Mouse (Mus musculus): ENCODE measurements at regions not wholly inside any gene's neighbourhood (a gene's known extent, or its start where the extent isn't known, plus 50 kb on each side); places are given as distances from the start of the nearest gene placed in this dataset.
A peak's percentile ranks its signal among the peaks of the same experiment; 100 is the strongest.

GRCm38 (mm10) chr1:83803345-83804041, 395.5 kb upstream of the Sphkap start:
- 51% methylated on average over 2 of the region's 2 CpGs for WGBS
- Histone ChIP-seq H3K9me3 (ENCODE audit: control insufficient read depth, low read length) (no peaks in the 10 kb centered on the region), H3K4me2 (ENCODE audit: low read depth, low read length) (no peak overlapping the region), H3K36me3 (ENCODE audit: control insufficient read depth, insufficient read depth, low read length) (no peaks in the 10 kb centered on the region), H3K27me3 (replicated peaks; ENCODE audit: control insufficient read depth, insufficient read depth, low read length) (no peaks in the 10 kb centered on the region), H3K27ac (ENCODE audit: low read length) (no peak overlapping the region), H3K4me1 (ENCODE audit: control insufficient read depth, insufficient read depth, low read length) (no peaks in the 10 kb centered on the region), H3K4me3 (ENCODE audit: low read length) (no peak overlapping the region), H3K9ac (ENCODE audit: low read depth, low read length) (no peak overlapping the region)
- peak; percentile 84 for ATAC-seq

DNA sequence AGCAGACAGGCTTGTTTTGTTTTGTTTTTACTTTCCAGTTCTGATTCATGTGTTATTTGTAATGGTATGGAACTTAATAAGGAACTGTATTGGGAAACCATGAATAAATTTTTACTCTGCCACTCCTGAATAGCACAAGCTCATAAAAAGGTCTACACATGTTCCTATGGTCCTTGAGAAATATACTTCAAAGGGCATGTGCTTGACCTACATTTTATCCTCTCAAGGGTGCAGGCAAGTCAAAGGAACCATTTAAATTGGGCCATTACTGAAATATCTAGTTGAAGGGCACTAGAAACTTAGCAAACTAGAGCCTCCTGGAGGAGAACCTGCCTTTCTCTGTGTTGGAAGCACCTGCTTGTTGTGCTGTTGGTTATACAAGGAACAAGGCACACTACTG, 393.8 kb upstream of the Sphkap start:
- H3K4me3 ChIP-seq (ENCODE audit: low read length), result no peak overlapping the region
- H3K27me3 ChIP-seq (replicated peaks; ENCODE audit: control insufficient read depth, insufficient read depth, low read length), result no peaks in the 10 kb centered on the region
- no peak for ATAC-seq
- H3K4me2 ChIP-seq (ENCODE audit: low read depth, low read length), result no peak overlapping the region
- H3K9me3 ChIP-seq (ENCODE audit: control insufficient read depth, low read length), result no peaks in the 10 kb centered on the region
- no peak overlapping the region for H3K27ac ChIP-seq (ENCODE audit: low read length)
- H3K36me3 ChIP-seq (ENCODE audit: control insufficient read depth, insufficient read depth, low read length), result no peaks in the 10 kb centered on the region
- H3K9ac ChIP-seq (ENCODE audit: low read depth, low read length), result no peak overlapping the region
- peaks cover 4% of the 10 kb centered on the region; the same call in 1 of the 2 replicates for H3K4me1 ChIP-seq (ENCODE audit: control insufficient read depth, insufficient read depth, low read length)

DNA sequence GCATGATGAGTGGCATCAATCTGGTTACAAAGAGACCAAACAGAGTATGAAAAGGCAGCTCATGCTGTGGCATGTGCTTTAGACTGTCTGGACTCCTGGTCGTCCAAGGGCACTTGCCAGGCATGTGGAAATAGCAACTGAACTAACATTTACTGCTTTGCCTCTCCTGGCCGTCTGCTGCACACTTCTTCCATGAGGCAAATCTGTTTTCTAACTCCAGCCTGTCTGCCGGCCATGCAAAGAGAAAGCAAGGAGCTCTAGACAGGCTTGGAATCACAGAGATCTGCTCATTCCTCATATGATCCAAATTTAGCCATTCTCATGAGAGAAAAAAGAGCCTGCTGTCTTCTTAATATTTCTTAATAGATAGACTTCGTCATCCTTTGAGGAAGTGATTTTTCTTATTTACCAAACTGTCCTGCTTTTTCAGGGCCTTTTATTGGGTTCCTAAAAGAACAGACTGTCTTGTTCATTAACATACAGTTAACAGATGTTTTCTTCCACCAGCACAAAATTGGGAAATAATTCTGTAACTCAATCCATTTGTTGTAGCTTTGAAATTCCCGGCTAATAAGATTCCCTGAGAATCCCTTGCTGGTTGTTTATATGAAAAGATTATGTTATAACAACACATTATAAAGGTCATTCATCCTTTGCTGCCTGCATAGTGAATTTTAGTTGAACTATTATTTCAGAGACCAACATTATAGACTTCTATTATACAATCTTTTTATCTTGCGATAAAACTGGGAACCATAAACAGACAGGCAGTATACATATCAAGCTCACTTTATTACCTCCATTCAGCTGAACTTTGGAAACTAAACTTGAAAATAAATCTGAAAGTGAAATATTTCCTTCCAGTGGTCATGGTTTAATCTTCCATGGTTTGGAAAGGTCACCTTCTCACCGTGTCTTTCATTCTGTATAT, 389.2 kb upstream of the Sphkap start:
- H3K4me2 ChIP-seq (ENCODE audit: low read depth, low read length), result no peak overlapping the region
- H3K9ac ChIP-seq (ENCODE audit: low read depth, low read length), result no peak overlapping the region
- no peak overlapping the region for H3K4me3 ChIP-seq (ENCODE audit: low read length)
- 42% methylated on average over 7 of the region's 7 CpGs for WGBS
- H3K36me3 ChIP-seq (ENCODE audit: control insufficient read depth, insufficient read depth, low read length), result no peaks in the 10 kb centered on the region
- H3K4me1 ChIP-seq (ENCODE audit: control insufficient read depth, insufficient read depth, low read length), result peaks cover 4% of the 10 kb centered on the region; the same call in 1 of the 2 replicates
- H3K27me3 ChIP-seq (replicated peaks; ENCODE audit: control insufficient read depth, insufficient read depth, low read length), result no peaks in the 10 kb centered on the region
- H3K27ac ChIP-seq (ENCODE audit: low read length), result no peak overlapping the region
- no peaks in the 10 kb centered on the region for H3K9me3 ChIP-seq (ENCODE audit: control insufficient read depth, low read length)
- ATAC-seq, result peak; percentile 78

GRCm38 (mm10) chr1:83777151-83777550, 369.2 kb upstream of the Sphkap start:
- no peak for ATAC-seq

DNA sequence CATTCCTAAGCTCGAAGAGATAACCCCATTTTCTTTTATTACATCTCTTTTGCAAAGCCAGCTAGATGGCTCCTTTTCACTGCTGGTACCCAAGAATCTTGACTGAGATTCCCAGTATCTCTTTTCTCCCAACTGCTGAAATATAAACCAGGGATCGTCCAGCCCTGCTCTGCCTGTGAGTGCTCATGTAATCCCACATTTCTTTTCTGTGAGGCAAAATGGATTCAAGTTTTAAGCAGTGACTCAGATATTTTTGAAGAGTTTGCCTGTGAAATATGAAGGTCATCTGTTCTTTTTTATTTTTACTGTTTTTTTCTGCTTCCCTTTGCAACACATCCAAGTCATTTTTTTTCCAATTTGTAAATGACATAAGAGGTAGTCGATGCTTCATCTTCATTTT, 363.2 kb upstream of the Sphkap start:
- Histone ChIP-seq H3K4me1 (ENCODE audit: control insufficient read depth, insufficient read depth, low read length) (no peaks in the 10 kb centered on the region), H3K27me3 (replicated peaks; ENCODE audit: control insufficient read depth, insufficient read depth, low read length) (no peaks in the 10 kb centered on the region), H3K9me3 (ENCODE audit: control insufficient read depth, low read length) (no peaks in the 10 kb centered on the region), H3K9ac (ENCODE audit: low read depth, low read length) (no peak overlapping the region), H3K4me2 (ENCODE audit: low read depth, low read length) (no peak overlapping the region), H3K36me3 (ENCODE audit: control insufficient read depth, insufficient read depth, low read length) (no peaks in the 10 kb centered on the region), H3K27ac (ENCODE audit: low read length) (no peak overlapping the region), H3K4me3 (ENCODE audit: low read length) (no peak overlapping the region)
- ATAC-seq, result no peak
- WGBS, result 61% methylated on average over 3 of the region's 3 CpGs

More at GRCm38 (mm10) chr1:83777151-83777550, 369.2 kb upstream of the Sphkap start:
- Histone ChIP-seq H3K36me3 (ENCODE audit: control insufficient read depth, insufficient read depth, low read length) (no peaks in the 10 kb centered on the region), H3K4me2 (ENCODE audit: low read depth, low read length) (no peak overlapping the region), H3K4me1 (ENCODE audit: control insufficient read depth, insufficient read depth, low read length) (no peaks in the 10 kb centered on the region), H3K27ac (ENCODE audit: low read length) (no peak overlapping the region), H3K4me3 (ENCODE audit: low read length) (no peak overlapping the region), H3K27me3 (replicated peaks; ENCODE audit: control insufficient read depth, insufficient read depth, low read length) (no peaks in the 10 kb centered on the region), H3K9ac (ENCODE audit: low read depth, low read length) (no peak overlapping the region), H3K9me3 (ENCODE audit: control insufficient read depth, low read length) (no peaks in the 10 kb centered on the region)
- 37% methylated on average over 1 of the region's 1 CpGs for WGBS

DNA sequence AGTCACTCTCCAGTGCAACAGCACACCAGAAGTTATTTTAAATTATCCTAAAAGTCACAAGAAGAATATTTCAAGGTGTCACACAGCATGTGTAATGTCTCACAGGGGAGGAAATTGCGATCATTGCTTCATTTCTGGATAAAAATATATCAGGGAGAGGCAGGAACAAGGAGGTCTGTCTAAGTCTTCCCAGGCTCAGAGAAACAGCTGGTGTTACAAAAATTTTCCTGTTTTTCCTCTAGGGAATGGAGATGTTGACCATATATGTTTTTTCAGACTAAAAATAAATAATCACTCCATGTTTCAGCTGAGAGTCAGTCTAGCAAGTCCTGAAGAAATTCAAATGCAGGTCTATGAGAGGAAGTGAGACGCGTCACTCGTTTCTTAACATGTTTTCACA, 353.5 kb upstream of the Sphkap start:
- H3K27me3 ChIP-seq (replicated peaks; ENCODE audit: control insufficient read depth, insufficient read depth, low read length), result no peaks in the 10 kb centered on the region
- H3K9me3 ChIP-seq (ENCODE audit: control insufficient read depth, low read length), result no peaks in the 10 kb centered on the region
- H3K36me3 ChIP-seq (ENCODE audit: control insufficient read depth, insufficient read depth, low read length), result no peaks in the 10 kb centered on the region
- H3K9ac ChIP-seq (ENCODE audit: low read depth, low read length), result no peak overlapping the region
- ATAC-seq, result no peak
- H3K4me2 ChIP-seq (ENCODE audit: low read depth, low read length), result no peak overlapping the region
- H3K4me1 ChIP-seq (ENCODE audit: control insufficient read depth, insufficient read depth, low read length), result no peaks in the 10 kb centered on the region
- 73% methylated on average over 4 of the region's 4 CpGs for WGBS
- no peak overlapping the region for H3K4me3 ChIP-seq (ENCODE audit: low read length)
- H3K27ac ChIP-seq (ENCODE audit: low read length), result no peak overlapping the region

GRCm38 (mm10) chr1:83756866-83757265, 348.9 kb upstream of the Sphkap start:
- ATAC-seq, result peak; percentile 71
- Histone ChIP-seq H3K36me3 (ENCODE audit: control insufficient read depth, insufficient read depth, low read length) (no peaks in the 10 kb centered on the region), H3K9me3 (ENCODE audit: control insufficient read depth, low read length) (no peaks in the 10 kb centered on the region)

DNA sequence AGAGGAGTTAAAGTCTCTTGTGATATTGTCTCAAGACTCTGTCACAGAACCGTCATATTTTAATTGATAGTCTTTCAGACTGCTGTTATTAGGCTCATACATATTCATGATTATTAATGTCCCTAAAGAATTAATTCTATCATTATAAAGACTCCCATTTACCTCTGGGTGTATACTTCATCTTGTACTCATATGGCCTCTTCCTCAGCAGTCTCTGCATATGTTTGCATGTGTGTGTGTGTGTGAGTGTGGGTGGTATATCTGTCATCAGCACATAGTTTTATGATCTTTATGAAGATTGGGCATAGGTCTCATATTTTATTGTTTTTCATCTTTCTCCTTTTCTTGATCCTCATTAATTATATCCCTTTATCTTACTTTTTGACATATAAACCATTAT, 347.3 kb upstream of the Sphkap start:
- no peaks in the 10 kb centered on the region for H3K36me3 ChIP-seq (ENCODE audit: control insufficient read depth, insufficient read depth, low read length)
- no peaks in the 10 kb centered on the region for H3K4me1 ChIP-seq (ENCODE audit: control insufficient read depth, insufficient read depth, low read length)
- H3K9me3 ChIP-seq (ENCODE audit: control insufficient read depth, low read length), result no peaks in the 10 kb centered on the region
- no peak overlapping the region for H3K4me3 ChIP-seq (ENCODE audit: low read length)
- ATAC-seq, result no peak
- no peak overlapping the region for H3K9ac ChIP-seq (ENCODE audit: low read depth, low read length)
- no peak overlapping the region for H3K27ac ChIP-seq (ENCODE audit: low read length)
- 84% methylated on average over 1 of the region's 1 CpGs for WGBS
- no peaks in the 10 kb centered on the region for H3K27me3 ChIP-seq (replicated peaks; ENCODE audit: control insufficient read depth, insufficient read depth, low read length)
- no peak overlapping the region for H3K4me2 ChIP-seq (ENCODE audit: low read depth, low read length)

More at GRCm38 (mm10) chr1:83756866-83757265, 348.9 kb upstream of the Sphkap start:
- H3K4me1 ChIP-seq (ENCODE audit: control insufficient read depth, insufficient read depth, low read length), result no peaks in the 10 kb centered on the region
- H3K27ac ChIP-seq (ENCODE audit: low read length), result no peak overlapping the region
- H3K27me3 ChIP-seq (replicated peaks; ENCODE audit: control insufficient read depth, insufficient read depth, low read length), result no peaks in the 10 kb centered on the region
- no peak overlapping the region for H3K4me2 ChIP-seq (ENCODE audit: low read depth, low read length)
- H3K4me3 ChIP-seq (ENCODE audit: low read length), result no peak overlapping the region
- no peak overlapping the region for H3K9ac ChIP-seq (ENCODE audit: low read depth, low read length)

- 61% methylated on average over 4 of the region's 4 CpGs for WGBS
These were observed 345.0 kb upstream of the Sphkap start for GRCm38 (mm10) chr1:83752976-83753375.

More at GRCm38 (mm10) chr1:83752976-83753375, 345.0 kb upstream of the Sphkap start:
- no peaks in the 10 kb centered on the region for H3K36me3 ChIP-seq (ENCODE audit: control insufficient read depth, insufficient read depth, low read length)
- no peak overlapping the region for H3K27ac ChIP-seq (ENCODE audit: low read length)
- H3K4me2 ChIP-seq (ENCODE audit: low read depth, low read length), result no peak overlapping the region
- no peak for ATAC-seq
- H3K27me3 ChIP-seq (replicated peaks; ENCODE audit: control insufficient read depth, insufficient read depth, low read length), result no peaks in the 10 kb centered on the region
- no peak overlapping the region for H3K4me3 ChIP-seq (ENCODE audit: low read length)
- H3K4me1 ChIP-seq (ENCODE audit: control insufficient read depth, insufficient read depth, low read length), result no peaks in the 10 kb centered on the region
- H3K9me3 ChIP-seq (ENCODE audit: control insufficient read depth, low read length), result no peaks in the 10 kb centered on the region
- H3K9ac ChIP-seq (ENCODE audit: low read depth, low read length), result no peak overlapping the region
